Mouse (Mus musculus) frontal cortex, postnatal 14 days (tissue): ENCODE measurements at regions not wholly inside any gene's neighbourhood (a gene's known extent, or its start where the extent isn't known, plus 50 kb on each side); places are given as distances from the start of the nearest gene placed in this dataset.

Source experiments
- DNase-seq, 2 experiments: peaks; one replicate each; pipeline ENCODE4 v3.0.0; 2022; ENCODE audit warnings: low spot score in 2 of 2

GRCm38 (mm10) chr1:194878440-194878839, 60.2 kb upstream of the Cd34 start:
- no peak for DNase-seq

GRCm38 (mm10) chr1:194879324-194880233, 59.0 kb upstream of the Cd34 start:
- peak; percentile 83 to 93 for DNase-seq

DNA sequence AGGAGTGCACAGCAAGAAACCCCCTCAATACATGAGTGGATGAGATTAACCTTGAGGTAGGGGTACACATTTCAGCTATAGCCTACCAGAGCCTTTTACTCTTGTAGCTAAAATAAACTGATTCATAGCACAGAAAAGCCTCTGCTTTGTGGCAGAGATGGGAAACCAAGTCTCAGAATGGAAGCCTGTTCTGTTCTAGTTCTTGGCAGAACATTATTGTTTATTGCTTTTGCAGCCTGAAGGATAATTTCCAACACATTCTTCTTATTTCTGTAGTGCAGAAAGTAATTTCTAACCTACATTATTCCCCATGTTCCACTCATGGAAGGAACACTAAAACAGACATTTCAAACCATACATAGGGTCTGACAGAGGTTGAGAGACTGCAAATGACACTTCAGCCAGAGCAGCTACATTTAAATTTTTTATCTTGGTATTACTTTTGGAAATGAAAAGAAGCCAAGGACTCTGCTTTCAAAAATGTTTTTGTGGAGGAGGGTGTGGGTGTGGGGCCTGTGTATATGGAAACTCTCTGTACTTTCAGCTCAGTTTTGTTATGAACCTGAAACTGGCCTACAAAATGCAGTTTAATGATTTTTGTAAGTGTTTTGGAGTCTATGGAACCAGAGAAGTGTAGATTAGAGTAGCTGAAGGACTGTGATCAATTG, 56.9 kb upstream of the Cd34 start:
- no peak for DNase-seq

- peak; percentile 33 to 55 for DNase-seq
These were observed 53.4 kb upstream of the Cd34 start for GRCm38 (mm10) chr1:194885071-194885686.

DNA sequence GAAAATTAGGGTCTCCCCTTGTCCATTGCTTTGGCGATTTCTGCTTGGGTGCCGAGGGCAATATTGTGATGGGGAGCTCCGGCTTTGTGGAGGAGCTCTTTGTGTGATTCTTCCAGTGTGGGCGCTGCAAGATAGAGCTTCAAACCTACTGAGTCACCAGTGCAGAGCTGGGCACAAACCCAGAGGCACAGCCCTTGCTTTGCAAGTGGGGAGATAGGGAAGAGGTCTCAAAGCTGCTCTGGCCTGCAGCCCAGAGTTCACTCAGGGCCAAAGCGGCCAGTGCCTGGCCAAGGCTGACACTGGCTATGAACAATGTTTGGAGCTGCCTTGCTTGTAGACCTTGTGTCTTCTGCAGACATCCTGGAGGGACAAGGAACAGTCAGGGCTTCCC, 52.9 kb upstream of the Cd34 start:
- DNase-seq, result peak; percentile 16 to 47
